Mouse (Mus musculus): ENCODE measurements around the gene Lrrk1. TPM values are rescaled to one million over a fixed set of nuclear protein-coding genes. Genes with fewer than 3 reads are reported as not detected.

Lrrk1 gene
- total RNA-seq, 1 experiment = 7.4 TPM

DNA sequence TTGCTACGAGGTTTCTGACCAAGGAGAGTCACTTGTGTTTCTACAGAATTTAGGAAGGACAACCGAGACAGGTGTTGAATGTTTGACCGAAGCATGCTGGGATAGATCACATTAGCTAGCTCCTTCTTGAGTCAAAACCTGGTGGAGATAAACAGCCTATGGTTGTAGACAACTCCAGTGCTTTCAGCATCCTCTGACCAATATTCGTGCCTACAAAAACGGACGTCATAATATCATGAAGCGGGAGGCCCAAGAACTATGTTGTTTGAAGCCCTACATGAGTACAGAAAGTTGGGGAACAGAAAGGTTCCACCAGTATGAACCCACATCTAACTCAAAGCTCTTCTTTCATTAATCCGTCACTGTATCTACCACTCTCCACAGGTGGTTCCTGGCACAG, 3.3 kb downstream of the Lrrk1 start:
- DNase-seq (ENCODE audit: low read depth, low spot score) = no peak
- Histone ChIP-seq H3K4me1 (ENCODE audit: control insufficient read depth in 2 of 2, insufficient read depth in 2 of 2, low read length in 2 of 2, poor library complexity in 1 of 2) (no peaks in the 10 kb centered on the region), H3K27ac (ENCODE audit: insufficient read depth, low read depth, low read length, poor library complexity, severe bottlenecking) (no peak overlapping the region), H3K9me3 (ENCODE audit: control insufficient read depth, insufficient read depth, low read depth, low read length) (no peaks in the 10 kb centered on the region), H3K9ac (ENCODE audit: insufficient read depth, low read depth, low read length, poor library complexity, severe bottlenecking) (no peak overlapping the region), H3K36me3 (ENCODE audit: control insufficient read depth, insufficient read depth, low read length, poor library complexity, severe bottlenecking) (no peaks in the 10 kb centered on the region), H3K4me3 (ENCODE audit: insufficient read depth in 1 of 2, low read depth in 1 of 2, low read length in 2 of 2, poor library complexity in 1 of 2, severe bottlenecking in 1 of 2) (no peak overlapping the region)
- no peak for TF ChIP-seq CHD2 (IDR thresholded peaks at IDR 0.05; ENCODE audit: low read depth, low read length)
- TF ChIP-seq ZNF384 (IDR thresholded peaks at IDR 0.05; ENCODE audit: low read depth, low read length) = no peak
- TF ChIP-seq ZC3H11A (IDR thresholded peaks at IDR 0.05; ENCODE audit: borderline replicate concordance, low read depth, low read length) = no peak
- no peak for TF ChIP-seq MAFK (IDR thresholded peaks at IDR 0.05; ENCODE audit: insufficient read depth, low read depth, low read length)
- TF ChIP-seq HCFC1 (IDR thresholded peaks at IDR 0.05; ENCODE audit: borderline replicate concordance, insufficient read depth, low read length) = no peak
- in situ Hi-C loops (cut with MboI; ENCODE audit: low sequenced_read_pairs in 2 of 2, unreplicated experiment in 2 of 2) = no loop called here

DNA sequence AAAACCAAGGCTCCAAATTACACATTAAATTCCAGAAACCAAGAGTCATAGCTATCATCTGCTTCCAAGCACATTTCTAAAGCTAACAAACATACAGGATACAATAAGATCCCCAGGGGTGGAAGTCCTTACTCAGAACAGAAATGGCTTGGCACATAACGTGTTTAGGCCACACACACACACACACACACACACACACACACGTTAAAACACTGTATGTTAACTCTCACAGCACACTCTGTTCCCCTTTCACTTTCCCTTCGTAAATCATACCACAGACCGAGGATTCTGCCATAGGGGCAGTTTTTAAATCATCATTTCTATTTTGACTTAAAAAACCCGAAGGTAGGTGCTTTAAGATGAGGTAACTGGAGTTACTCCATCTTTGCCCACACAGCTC, 3.9 kb downstream of the Lrrk1 start:
- H3K9ac ChIP-seq (ENCODE audit: insufficient read depth, low read depth, low read length, poor library complexity, severe bottlenecking) = no peak overlapping the region
- TF ChIP-seq CHD2 (IDR thresholded peaks at IDR 0.05; ENCODE audit: low read depth, low read length) (no peak), HCFC1 (IDR thresholded peaks at IDR 0.05; ENCODE audit: borderline replicate concordance, insufficient read depth, low read length) (no peak), ZC3H11A (IDR thresholded peaks at IDR 0.05; ENCODE audit: borderline replicate concordance, low read depth, low read length) (no peak), MAFK (IDR thresholded peaks at IDR 0.05; ENCODE audit: insufficient read depth, low read depth, low read length) (no peak), ZNF384 (IDR thresholded peaks at IDR 0.05; ENCODE audit: low read depth, low read length) (no peak)
- no peak overlapping the region for H3K27ac ChIP-seq (ENCODE audit: insufficient read depth, low read depth, low read length, poor library complexity, severe bottlenecking)
- no peaks in the 10 kb centered on the region for H3K4me1 ChIP-seq (ENCODE audit: control insufficient read depth in 2 of 2, insufficient read depth in 2 of 2, low read length in 2 of 2, poor library complexity in 1 of 2)
- no peaks in the 10 kb centered on the region for H3K36me3 ChIP-seq (ENCODE audit: control insufficient read depth, insufficient read depth, low read length, poor library complexity, severe bottlenecking)
- no peak for DNase-seq (ENCODE audit: low read depth, low spot score)
- in situ Hi-C loops (cut with MboI; ENCODE audit: low sequenced_read_pairs in 2 of 2, unreplicated experiment in 2 of 2) = no loop called here
- no peaks in the 10 kb centered on the region for H3K9me3 ChIP-seq (ENCODE audit: control insufficient read depth, insufficient read depth, low read depth, low read length)
- no peak overlapping the region for H3K4me3 ChIP-seq (ENCODE audit: insufficient read depth in 1 of 2, low read depth in 1 of 2, low read length in 2 of 2, poor library complexity in 1 of 2, severe bottlenecking in 1 of 2)

- TF ChIP-seq CHD2 (IDR thresholded peaks at IDR 0.05; ENCODE audit: low read depth, low read length) (no peak), ZC3H11A (IDR thresholded peaks at IDR 0.05; ENCODE audit: borderline replicate concordance, low read depth, low read length) (no peak), HCFC1 (IDR thresholded peaks at IDR 0.05; ENCODE audit: borderline replicate concordance, insufficient read depth, low read length) (no peak), ZNF384 (IDR thresholded peaks at IDR 0.05; ENCODE audit: low read depth, low read length) (no peak), MAFK (IDR thresholded peaks at IDR 0.05; ENCODE audit: insufficient read depth, low read depth, low read length) (no peak)
- Histone ChIP-seq H3K27ac (ENCODE audit: insufficient read depth, low read depth, low read length, poor library complexity, severe bottlenecking) (no peak overlapping the region), H3K9me3 (ENCODE audit: control insufficient read depth, insufficient read depth, low read depth, low read length) (no peaks in the 10 kb centered on the region), H3K4me3 (ENCODE audit: insufficient read depth in 1 of 2, low read depth in 1 of 2, low read length in 2 of 2, poor library complexity in 1 of 2, severe bottlenecking in 1 of 2) (no peak overlapping the region), H3K36me3 (ENCODE audit: control insufficient read depth, insufficient read depth, low read length, poor library complexity, severe bottlenecking) (no peaks in the 10 kb centered on the region), H3K4me1 (ENCODE audit: control insufficient read depth in 2 of 2, insufficient read depth in 2 of 2, low read length in 2 of 2, poor library complexity in 1 of 2) (peaks cover 0 to 3% of the 10 kb centered on the region in 2 experiments; a peak in 1 of 4 replicates), H3K9ac (ENCODE audit: insufficient read depth, low read depth, low read length, poor library complexity, severe bottlenecking) (no peak overlapping the region)
- in situ Hi-C loops (cut with MboI; ENCODE audit: low sequenced_read_pairs in 2 of 2, unreplicated experiment in 2 of 2) = no loop called here
- DNase-seq (ENCODE audit: low read depth, low spot score) = no peak
These were observed 11.6 kb downstream of the Lrrk1 start for GRCm38 (mm10) chr7:66376560-66376959.

- peaks cover 0 to 3% of the 10 kb centered on the region in 2 experiments; a peak in 1 of 4 replicates for H3K4me1 ChIP-seq (ENCODE audit: control insufficient read depth in 2 of 2, insufficient read depth in 2 of 2, low read length in 2 of 2, poor library complexity in 1 of 2)
- no peaks in the 10 kb centered on the region for H3K36me3 ChIP-seq (ENCODE audit: control insufficient read depth, insufficient read depth, low read length, poor library complexity, severe bottlenecking)
- H3K9me3 ChIP-seq (ENCODE audit: control insufficient read depth, insufficient read depth, low read depth, low read length) = no peaks in the 10 kb centered on the region
- H3K4me3 ChIP-seq (ENCODE audit: insufficient read depth in 1 of 2, low read depth in 1 of 2, low read length in 2 of 2, poor library complexity in 1 of 2, severe bottlenecking in 1 of 2) = no peak overlapping the region
- no peak overlapping the region for H3K27ac ChIP-seq (ENCODE audit: insufficient read depth, low read depth, low read length, poor library complexity, severe bottlenecking)
- TF ChIP-seq HCFC1 (IDR thresholded peaks at IDR 0.05; ENCODE audit: borderline replicate concordance, insufficient read depth, low read length) (no peak), ZNF384 (IDR thresholded peaks at IDR 0.05; ENCODE audit: low read depth, low read length) (no peak), MAFK (IDR thresholded peaks at IDR 0.05; ENCODE audit: insufficient read depth, low read depth, low read length) (no peak), CHD2 (IDR thresholded peaks at IDR 0.05; ENCODE audit: low read depth, low read length) (no peak), ZC3H11A (IDR thresholded peaks at IDR 0.05; ENCODE audit: borderline replicate concordance, low read depth, low read length) (no peak)
- H3K9ac ChIP-seq (ENCODE audit: insufficient read depth, low read depth, low read length, poor library complexity, severe bottlenecking) = no peak overlapping the region
- in situ Hi-C loops (cut with MboI; ENCODE audit: low sequenced_read_pairs in 2 of 2, unreplicated experiment in 2 of 2) = no loop called here
- no peak for DNase-seq (ENCODE audit: low read depth, low spot score)
These were observed 12.4 kb downstream of the Lrrk1 start for GRCm38 (mm10) chr7:66375736-66376135.

GRCm38 (mm10) chr7:66373391-66373790, 14.8 kb downstream of the Lrrk1 start:
- no peaks in the 10 kb centered on the region for H3K9me3 ChIP-seq (ENCODE audit: control insufficient read depth, insufficient read depth, low read depth, low read length)
- DNase-seq (ENCODE audit: low read depth, low spot score) = no peak
- H3K36me3 ChIP-seq (ENCODE audit: control insufficient read depth, insufficient read depth, low read length, poor library complexity, severe bottlenecking) = no peaks in the 10 kb centered on the region
- H3K4me1 ChIP-seq (ENCODE audit: control insufficient read depth in 2 of 2, insufficient read depth in 2 of 2, low read length in 2 of 2, poor library complexity in 1 of 2) = peaks cover 0 to 5% of the 10 kb centered on the region in 2 experiments; a peak in 1 of 4 replicates
- no peak overlapping the region for H3K4me3 ChIP-seq (ENCODE audit: insufficient read depth in 1 of 2, low read depth in 1 of 2, low read length in 2 of 2, poor library complexity in 1 of 2, severe bottlenecking in 1 of 2)
- no peak overlapping the region for H3K27ac ChIP-seq (ENCODE audit: insufficient read depth, low read depth, low read length, poor library complexity, severe bottlenecking)
- H3K9ac ChIP-seq (ENCODE audit: insufficient read depth, low read depth, low read length, poor library complexity, severe bottlenecking) = no peak overlapping the region
- TF ChIP-seq ZC3H11A (IDR thresholded peaks at IDR 0.05; ENCODE audit: borderline replicate concordance, low read depth, low read length) (no peak), MAFK (IDR thresholded peaks at IDR 0.05; ENCODE audit: insufficient read depth, low read depth, low read length) (no peak), CHD2 (IDR thresholded peaks at IDR 0.05; ENCODE audit: low read depth, low read length) (no peak), HCFC1 (IDR thresholded peaks at IDR 0.05; ENCODE audit: borderline replicate concordance, insufficient read depth, low read length) (no peak), ZNF384 (IDR thresholded peaks at IDR 0.05; ENCODE audit: low read depth, low read length) (no peak)
- in situ Hi-C loops (cut with MboI; ENCODE audit: low sequenced_read_pairs in 2 of 2, unreplicated experiment in 2 of 2) = no loop called here

Data from ES-E14 (cell line).